Mouse (Mus musculus) cortical plate, adult 2 months (tissue): Measurements from ENCODE around the gene Spata5.

Source experiments
- CTCF ChIP-seq: fragments of 200-500 bp; IDR thresholded peaks from 2 replicates; pipeline ENCODE4 v1.5.1; 2011; ENCODE audit warnings: mild to moderate bottlenecking, control low read depth, low read length; ENCODE audit not compliant: insufficient read depth; ENCODE audit errors: extremely low read depth
- POLR2A ChIP-seq: fragments of 200-500 bp; IDR thresholded peaks from 2 replicates; pipeline ENCODE4 v1.6.1; 2011; ENCODE audit warnings: mild to moderate bottlenecking, low read length, control low read depth; ENCODE audit not compliant: insufficient read depth; ENCODE audit errors: extremely low read depth

DNA sequence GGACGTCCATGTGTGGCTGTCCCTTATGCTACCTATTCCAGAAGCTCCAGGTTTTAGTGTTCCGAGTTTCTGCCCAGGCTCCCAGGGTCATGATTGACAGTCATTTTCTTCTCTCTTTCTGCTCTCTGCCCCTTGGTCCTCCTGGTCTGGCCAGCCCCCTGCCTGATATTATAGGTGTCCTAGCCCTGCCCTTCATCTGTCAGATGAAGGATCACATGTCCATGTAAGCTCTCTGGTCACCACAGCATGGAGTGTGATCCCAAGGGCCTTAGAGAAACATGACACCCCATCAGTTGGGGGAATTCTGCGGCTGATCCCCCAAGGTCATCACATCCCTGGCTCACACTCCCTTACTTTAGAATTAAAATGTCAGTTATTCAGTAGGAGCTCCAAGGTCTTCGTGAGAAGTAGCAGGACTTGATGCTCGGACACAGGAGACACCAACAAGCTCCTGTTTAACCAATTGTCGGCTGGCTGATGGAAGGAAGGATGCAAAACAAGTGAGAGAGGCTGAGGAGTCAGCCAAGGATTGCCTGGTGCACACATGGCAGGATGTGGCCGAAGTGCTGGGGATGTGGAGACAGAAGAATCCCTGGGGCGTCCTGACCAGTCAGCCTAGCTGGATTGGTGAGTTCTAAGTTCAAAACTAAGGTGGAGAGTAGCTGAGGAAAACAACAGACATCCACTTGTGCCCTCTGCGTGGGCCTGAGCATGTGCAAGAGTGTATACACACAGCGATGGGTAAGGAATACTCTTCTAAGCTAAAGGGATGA is 195.4 kb downstream of the Spata5 start:
- TF ChIP-seq POLR2A (no peak), CTCF (no peak)
